Mouse (Mus musculus) activated CD4-positive, CD25-positive, alpha-beta regulatory T cell, adult 4 months (primary cell): ENCODE results near the gene Smarcd3. TPM values are rescaled to one million over a fixed set of nuclear protein-coding genes. Genes with fewer than 3 reads are reported as not detected.

Experiments used
- ATAC-seq: one replicate; pipeline ENCODE4 v1.8.0; 2017
- polyA plus RNA-seq, 2 experiments: library from polyadenylated mRNA; unstranded; fragments of 100-300 nt; shearing (Covaris generic); gene quantifications; one replicate each; pipeline ENCODE4 v1.2.1; 2017

The Smarcd3 gene
- polyA plus RNA-seq, 2 experiments from 2014 or later, result 0.41 TPM; not detected in 1

DNA sequence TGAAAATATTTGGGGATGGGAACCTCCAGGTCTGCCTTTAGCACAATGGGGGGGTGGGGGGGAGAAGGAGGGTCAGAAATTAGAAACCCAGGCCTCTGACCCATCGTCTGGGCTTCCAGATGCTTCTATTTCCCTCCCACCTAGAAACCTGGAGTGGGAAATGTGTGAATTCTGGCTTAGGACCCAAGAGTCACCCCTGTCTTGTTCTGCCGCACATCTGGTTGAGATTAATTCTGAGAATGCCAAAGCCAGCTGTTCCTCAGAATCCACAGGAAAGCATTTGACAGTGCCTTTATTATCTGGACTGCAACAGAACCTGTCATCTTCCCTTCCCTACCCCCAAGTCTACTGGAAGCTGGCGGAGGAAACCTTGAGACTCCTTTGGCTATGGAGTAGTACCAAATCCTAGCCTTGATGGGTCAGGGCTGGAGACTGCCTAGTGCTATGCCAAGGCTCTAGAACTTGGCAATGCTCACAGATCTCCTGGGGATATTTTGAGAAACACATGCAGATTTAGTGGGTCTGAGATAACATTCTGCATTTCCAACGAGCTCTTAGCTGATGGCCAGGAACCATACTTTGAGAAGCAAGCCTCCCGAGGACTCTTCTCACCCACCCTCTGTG is 70.5 kb downstream of the Smarcd3 start:
- no peak for ATAC-seq

GRCm38 (mm10) chr5:24551317-24551688 is 72.9 kb downstream of the Smarcd3 start:
- ATAC-seq, result no peak

- no peak for ATAC-seq
Measured at GRCm38 (mm10) chr5:24550598-24551316, 73.5 kb downstream of the Smarcd3 start.

GRCm38 (mm10) chr5:24542643-24543042 is 81.6 kb downstream of the Smarcd3 start:
- ATAC-seq, result no peak

DNA sequence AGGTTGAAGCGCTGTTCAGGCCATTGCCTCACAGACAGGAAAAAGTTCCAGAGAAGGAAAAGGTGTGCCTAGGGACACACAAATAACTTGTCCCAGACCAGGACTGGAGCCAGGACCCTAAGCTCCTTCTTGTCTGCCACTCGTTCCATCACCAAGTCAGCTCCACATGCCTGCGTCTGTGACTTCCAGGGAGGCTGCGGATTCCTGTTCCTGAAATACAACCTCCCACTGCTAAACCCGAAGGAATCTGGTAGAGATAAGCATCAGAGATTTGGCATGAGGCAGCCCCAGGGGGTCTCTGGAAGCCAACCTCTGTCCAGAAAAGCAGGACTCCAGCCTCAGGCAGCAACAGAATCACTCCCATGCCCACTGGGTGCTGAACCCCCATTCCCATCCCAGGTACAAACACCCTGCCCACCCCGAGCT is 83.1 kb downstream of the Smarcd3 start:
- ATAC-seq, result no peak

Other genes with a start within 250 kb of the Smarcd3 start
- gene Atg9b, start 232.3 kb downstream of the Smarcd3 start, polyA plus RNA-seq, result 1 to 10 TPM; 2.2 to 2.9 TPM
- gene Abcb8, start 230.7 kb downstream of the Smarcd3 start, polyA plus RNA-seq, result 10 to 100 TPM; 15.3 to 21.6 TPM
- under 1 TPM in 1 of 2 experiments, not detected in 1; 0.85 TPM for gene Asic3, start 211.0 kb downstream of the Smarcd3 start, polyA plus RNA-seq
- 10 to 100 TPM; 54.8 to 58.3 TPM for gene Cdk5, start 200.9 kb downstream of the Smarcd3 start, polyA plus RNA-seq
- gene Slc4a2, start 200.6 kb downstream of the Smarcd3 start, polyA plus RNA-seq, result 10 to 100 TPM; 12.2 to 13.3 TPM
- gene Fastk, start 179.1 kb downstream of the Smarcd3 start, polyA plus RNA-seq, result 10 to 100 TPM; 34.9 to 49.5 TPM
- gene Tmub1, start 176.6 kb downstream of the Smarcd3 start, polyA plus RNA-seq, result 10 to 100 TPM; 51.1 to 65.5 TPM
- gene Agap3, start 172.2 kb downstream of the Smarcd3 start, polyA plus RNA-seq, result 1 to 10 TPM; 3.9 to 6.0 TPM
- under 1 TPM in 1 of 2 experiments, not detected in 1; 0.09 TPM for gene Gbx1, start 97.2 kb downstream of the Smarcd3 start, polyA plus RNA-seq
- not detected for gene Asb10, start 83.4 kb downstream of the Smarcd3 start, polyA plus RNA-seq
- under 1 TPM in 1 of 2 experiments, not detected in 1; 0.46 TPM for gene 4931409K22Rik, start 67.6 kb downstream of the Smarcd3 start, polyA plus RNA-seq
- 10 to 100 TPM; 51.8 to 56.8 TPM for gene Abcf2, start 46.9 kb downstream of the Smarcd3 start, polyA plus RNA-seq
- gene Chpf2, start 37.7 kb downstream of the Smarcd3 start, polyA plus RNA-seq, result 10 to 100 TPM in 1 of 2 experiments, 1 to 10 TPM in 1; 8.3 to 17.8 TPM
- 10 to 100 TPM; 63.9 to 65.7 TPM for gene Nub1, start 61.1 kb upstream of the Smarcd3 start, polyA plus RNA-seq
- gene Wdr86, start 106.3 kb upstream of the Smarcd3 start, polyA plus RNA-seq, result under 1 TPM; 0.15 to 0.46 TPM
- 1 to 10 TPM in 1 of 2 experiments, not detected in 1; 6.8 TPM for gene Crygn, start 133.6 kb upstream of the Smarcd3 start, polyA plus RNA-seq
- gene Rheb, start 218.2 kb upstream of the Smarcd3 start, polyA plus RNA-seq, result 10 to 100 TPM; 88.1 to 96.5 TPM